Mouse (Mus musculus): ENCODE measurements around the gene Yy2.

Gene Yy2

DNA sequence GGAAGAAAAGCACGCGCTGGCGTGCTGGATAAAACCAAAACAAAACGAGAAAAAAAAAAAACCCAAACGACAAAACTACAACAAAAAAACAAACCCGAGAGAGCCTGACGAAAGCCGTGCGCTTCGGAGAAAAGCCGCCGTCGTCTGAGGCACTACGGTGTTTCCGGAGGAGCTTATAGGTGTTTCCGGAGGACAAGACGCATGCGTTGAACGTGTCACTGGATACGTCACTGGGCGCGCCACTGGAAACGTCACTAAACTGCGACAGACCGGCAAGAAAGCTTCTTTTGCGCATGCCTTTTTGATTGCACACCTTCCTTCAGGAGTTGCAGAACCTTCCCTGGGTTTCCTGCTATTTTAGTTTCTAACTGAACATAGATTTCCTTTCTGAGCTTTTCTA, at the start of gene Yy2:
Gene Yy2, minus strand, starts transcription at position 146 of the 400 bp plus-strand sequence.
- no peak for DNase-seq (ENCODE audit: low read depth)

DNA sequence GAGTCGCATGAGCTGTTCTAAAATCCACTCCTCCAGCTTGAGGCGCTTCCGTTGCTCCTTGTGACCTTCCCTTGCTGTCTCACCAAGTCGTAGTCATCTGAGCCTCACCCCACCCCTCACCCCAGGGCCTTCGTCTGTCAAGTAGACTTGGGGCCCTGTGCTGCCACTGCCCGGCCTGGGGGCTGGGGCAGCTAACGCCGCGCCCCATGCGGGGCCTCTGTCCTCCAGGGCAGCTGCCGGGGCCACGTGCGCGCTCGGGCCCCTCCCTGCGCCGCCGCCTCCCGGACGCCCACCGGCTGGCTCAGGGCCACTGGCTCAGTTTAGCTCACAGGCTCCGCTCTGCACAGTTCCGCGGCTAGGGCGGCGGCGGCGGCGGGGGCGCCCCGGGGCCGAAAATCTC, 44.1 kb upstream of the Yy2 start:
- DNase-seq (ENCODE audit: low read depth): no peak

DNA sequence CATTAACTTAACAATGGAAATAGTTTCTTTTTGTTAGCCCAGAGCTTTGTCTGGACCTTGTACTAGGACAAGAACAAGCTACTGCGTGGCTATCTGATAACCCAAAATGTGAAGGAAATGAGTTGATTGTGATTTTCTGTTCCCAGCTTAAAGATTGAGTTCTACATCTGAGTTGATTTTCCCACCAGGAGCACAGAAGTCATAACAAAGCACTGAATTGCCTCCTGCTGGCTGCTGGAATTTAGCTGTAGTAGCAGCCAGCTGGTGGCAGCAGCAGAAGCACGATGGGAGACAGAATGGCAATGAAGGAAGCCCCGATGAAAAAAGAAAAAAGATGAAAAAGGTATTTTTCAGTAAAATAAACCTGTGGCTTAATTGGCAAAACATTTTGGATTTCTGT, 32.7 kb upstream of the Yy2 start:
- no peak for DNase-seq (ENCODE audit: low read depth)

GRCm38 (mm10) chrX:157598186-157598996, 29.6 kb upstream of the Yy2 start, which contains the start of gene Mbtps2:
Mbtps2 (minus strand) TSS chrX:157598715.
- DNase-seq (ENCODE audit: low read depth): no peak

DNA sequence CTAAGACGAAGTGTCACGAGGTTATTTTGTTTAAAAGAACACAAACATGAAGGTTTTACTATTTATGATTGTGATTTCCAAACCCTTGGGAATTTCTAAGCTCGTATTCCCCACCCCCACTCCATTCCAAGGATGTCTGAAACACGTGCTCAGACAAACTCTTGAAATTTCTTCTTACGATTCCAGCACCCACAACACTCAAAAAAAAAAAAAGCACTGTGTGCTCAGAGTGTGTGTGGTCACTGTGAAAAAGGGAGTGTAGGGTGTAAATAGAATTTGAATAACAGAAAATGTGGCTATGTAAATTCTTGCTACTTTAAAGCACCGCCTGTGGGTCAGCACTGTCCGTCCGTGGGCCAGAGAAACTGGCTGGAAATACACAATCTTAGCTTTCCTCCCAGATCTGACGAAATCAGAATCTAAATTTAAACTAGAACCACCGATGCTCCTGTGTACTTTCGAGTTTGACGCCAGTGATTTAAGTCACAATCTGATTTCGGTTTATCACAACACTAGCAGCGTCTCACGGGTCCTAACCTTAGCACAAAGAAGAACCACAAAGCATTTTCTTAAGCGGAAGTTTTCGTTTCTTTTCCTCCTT, 28.9 kb upstream of the Yy2 start:
- no peak for DNase-seq (ENCODE audit: low read depth)

DNA sequence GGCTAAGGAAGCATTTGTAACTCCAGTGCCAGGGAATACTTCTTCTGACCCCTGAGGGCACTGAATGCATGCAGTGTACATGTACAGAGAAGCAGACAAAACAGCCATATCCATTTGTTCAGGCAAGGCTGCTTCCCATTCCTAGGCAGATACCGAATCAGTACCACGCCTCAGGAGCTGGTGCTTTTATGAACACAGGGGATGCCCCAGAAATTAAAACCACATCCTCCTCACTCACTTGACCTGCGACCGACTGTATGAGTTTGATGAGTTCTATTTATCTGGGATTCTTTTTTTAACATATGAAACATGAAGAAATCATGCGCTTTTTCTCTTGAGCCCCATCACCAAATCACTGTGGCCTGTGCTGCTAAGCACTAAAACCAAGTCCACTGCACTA, 28.0 kb upstream of the Yy2 start:
- no peak for DNase-seq (ENCODE audit: low read depth)

- DNase-seq (ENCODE audit: low read depth): no peak
Measured at GRCm38 (mm10) chrX:157595927-157596326, 27.1 kb upstream of the Yy2 start.

GRCm38 (mm10) chrX:157594606-157595005, 25.8 kb upstream of the Yy2 start:
- no peak for DNase-seq (ENCODE audit: low read depth)

- no peak for DNase-seq (ENCODE audit: low read depth)
Measured at GRCm38 (mm10) chrX:157587001-157587400, 18.2 kb upstream of the Yy2 start.

DNA sequence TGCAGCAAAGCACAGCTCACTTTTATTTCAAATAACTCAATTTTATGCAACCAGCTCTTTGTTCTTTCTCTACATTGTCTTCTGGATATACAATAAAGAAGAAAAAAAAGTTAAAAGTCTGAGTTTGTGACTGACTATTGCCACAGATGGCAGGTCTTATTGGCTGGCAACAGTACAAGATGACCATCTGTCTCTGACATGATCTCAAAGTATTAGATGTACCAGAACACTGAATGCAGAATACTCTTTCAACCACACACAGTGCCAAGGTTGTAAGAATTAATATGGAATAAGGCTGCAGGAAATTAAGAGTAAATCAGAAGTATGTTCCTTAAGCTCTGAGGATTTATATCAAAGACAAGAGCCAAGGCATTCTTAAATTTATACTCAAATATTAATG, 17.6 kb upstream of the Yy2 start:
- DNase-seq (ENCODE audit: low read depth): no peak

DNA sequence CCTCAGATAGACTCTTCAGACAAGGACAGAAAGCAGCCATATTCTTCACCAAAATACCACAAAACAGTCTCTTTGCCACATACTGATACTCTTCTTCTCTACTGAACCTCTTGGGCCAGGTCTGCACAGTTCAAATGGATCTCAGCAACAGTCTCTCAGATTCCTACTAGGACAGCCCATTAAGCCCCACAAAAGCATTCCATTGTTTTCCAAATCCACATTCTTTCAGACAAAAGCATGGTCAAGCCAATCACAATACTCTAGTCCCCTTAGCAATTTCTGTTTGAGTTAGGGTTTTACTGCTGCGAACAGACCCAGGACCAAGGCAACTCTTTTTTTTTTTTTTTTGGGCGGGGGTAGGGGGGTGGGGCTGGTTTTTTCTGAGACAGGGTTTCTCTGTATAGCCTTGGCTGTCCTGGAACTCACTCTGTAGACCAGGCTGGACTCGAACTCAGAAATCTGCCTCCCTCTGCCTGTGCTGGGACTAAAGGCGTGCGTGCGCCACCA, 10.4 kb upstream of the Yy2 start:
- no peak for DNase-seq (ENCODE audit: low read depth)

DNA sequence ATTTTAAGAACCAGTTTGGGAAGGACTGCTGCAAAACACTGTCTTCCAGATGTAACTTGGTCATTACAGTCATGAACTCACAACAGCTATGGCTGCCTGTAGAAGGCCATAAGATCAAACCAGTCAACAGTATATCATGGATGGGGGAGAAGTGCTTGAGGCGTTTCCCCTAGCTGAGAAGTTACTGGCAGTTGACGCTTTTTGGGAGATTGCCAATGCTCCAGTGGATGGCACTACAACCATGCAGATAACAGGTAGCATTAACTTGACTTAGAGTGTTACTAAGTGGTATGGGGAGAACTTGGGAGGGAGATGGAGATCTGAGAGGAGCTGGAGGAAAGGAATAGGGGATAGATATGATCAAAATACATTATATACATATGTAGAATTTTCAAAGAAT, 5.9 kb upstream of the Yy2 start:
- DNase-seq (ENCODE audit: low read depth): no peak

DNA sequence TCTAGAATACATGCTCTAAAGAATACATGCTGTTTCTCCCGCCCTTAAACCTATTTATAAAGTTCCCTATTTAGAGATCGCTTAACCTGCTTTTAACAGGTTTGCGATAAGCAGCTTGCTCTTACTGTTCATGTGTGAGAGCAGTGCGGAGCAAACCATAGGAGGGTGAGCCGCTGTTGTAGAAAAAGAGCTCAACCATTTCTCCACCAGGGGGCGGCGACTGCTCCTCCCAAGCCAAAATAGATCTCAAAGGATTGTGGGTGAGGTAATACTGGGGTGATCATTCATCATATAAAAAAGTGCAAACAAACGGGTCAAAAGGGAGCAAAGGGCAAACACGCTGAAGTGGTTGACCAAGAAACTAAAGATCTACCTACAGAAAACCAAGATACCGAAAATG, 5.0 kb downstream of the Yy2 start:
- no peak for DNase-seq (ENCODE audit: low read depth)

GRCm38 (mm10) chrX:157547082-157547481, 21.7 kb downstream of the Yy2 start:
- no peak for DNase-seq (ENCODE audit: low read depth)
